Mouse (Mus musculus) frontal cortex, postnatal 14 days (tissue): ENCODE results near the gene Gm21317.
"Not testable (repeated sequence)": the region's sequence is repeated elsewhere in the genome, so short reads cannot be mapped to it uniquely, and the experiment has no call there.

Experiments
- DNase-seq, 2 experiments: peaks; one replicate each; pipeline ENCODE4 v3.0.0; 2022; ENCODE audit warnings: low spot score in 2 of 2

Gm21317 gene

DNA sequence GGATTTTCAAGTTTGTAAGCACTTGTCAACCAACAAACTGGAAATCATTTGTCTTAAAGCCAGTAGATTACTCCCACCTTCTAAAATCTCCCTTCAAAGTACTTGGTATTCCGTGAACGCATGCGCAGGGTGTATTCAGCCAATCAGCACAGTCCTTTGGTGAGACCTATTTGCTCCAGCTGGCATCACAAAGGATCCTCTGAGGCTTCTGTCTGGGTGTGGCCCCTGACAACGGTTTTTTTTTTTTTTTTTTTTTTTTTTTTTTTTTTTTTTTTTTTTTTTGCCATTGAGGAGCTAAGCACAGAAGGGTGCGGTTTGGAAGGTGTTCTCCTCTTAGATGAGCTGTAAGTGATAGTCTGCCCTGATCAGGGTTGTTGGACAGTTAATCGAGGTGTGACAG is at the start of gene Gm21317:
Gene Gm21317, plus strand, starts transcription at position 301 of the 400 bp plus-strand sequence.
- not testable (repeated sequence) for DNase-seq
